Mouse (Mus musculus): ENCODE results near the gene Gm10142. TPM values are rescaled to one million over a fixed set of nuclear protein-coding genes. Genes with fewer than 3 reads are reported as not detected.

Gm10142 gene
- not detected for total RNA-seq (2023)

GRCm38 (mm10) chr10:77715507-77715906 lies at the start of gene Gm10142:
TSS of gene Gm10142 (plus strand) at chr10:77715807.

GRCm38 (mm10) chr10:77685895-77686664 lies 29.5 kb upstream of the Gm10142 start, which contains the start of gene Tspear:
TSS of gene Tspear (plus strand) at chr10:77686569.

GRCm38 (mm10) chr10:77690356-77690807 lies 25.2 kb upstream of the Gm10142 start, which contains the start of gene Gm19402:
TSS of gene Gm19402 (minus strand) at chr10:77690757.

GRCm38 (mm10) chr10:77697133-77697532 lies 18.5 kb upstream of the Gm10142 start, which contains the start of gene Gm9508:
TSS of gene Gm9508 (minus strand) at chr10:77697233.

GRCm38 (mm10) chr10:77706326-77706725 lies 9.3 kb upstream of the Gm10142 start, which contains the start of gene Gm10272:
TSS of gene Gm10272 (plus strand) at chr10:77706626.

GRCm38 (mm10) chr10:77711157-77711556 lies 4.5 kb upstream of the Gm10142 start, which contains the start of gene Gm10024:
TSS of gene Gm10024 (plus strand) at chr10:77711457.

GRCm38 (mm10) chr10:77720299-77720698 lies 4.7 kb downstream of the Gm10142 start, which contains the start of gene Krtap12-1:
TSS of gene Krtap12-1 (plus strand) at chr10:77720599.

GRCm38 (mm10) chr10:77726186-77726585 lies 10.6 kb downstream of the Gm10142 start, which contains the start of gene Gm10100:
TSS of gene Gm10100 (plus strand) at chr10:77726486.

GRCm38 (mm10) chr10:77741924-77742688 lies 26.5 kb downstream of the Gm10142 start, which contains the start of gene Gm18596:
TSS of gene Gm18596 (minus strand) at chr10:77742638.

GRCm38 (mm10) chr10:77751254-77751653 lies 35.6 kb downstream of the Gm10142 start, which contains the start of gene Gm9736:
TSS of gene Gm9736 (minus strand) at chr10:77751354.

GRCm38 (mm10) chr10:77759582-77759981 lies 44.0 kb downstream of the Gm10142 start, which contains the start of gene Gm3233:
TSS of gene Gm3233 (minus strand) at chr10:77759682.

Other genes starting within 250 kb of the Gm10142 start
- gene Fam207a, start 200.0 kb upstream of the Gm10142 start, total RNA-seq (2023), result 10 to 100 TPM; 15.7 to 16.4 TPM
- 100 to 1,000 TPM; 782 to 835 TPM for gene Itgb2, start 185.6 kb upstream of the Gm10142 start, total RNA-seq (2023)
- gene Pttg1ip, start 134.1 kb upstream of the Gm10142 start, total RNA-seq (2023), result 10 to 100 TPM; 70.5 to 75.8 TPM
- 10 to 100 TPM; 54.9 to 60.9 TPM for gene Sumo3, start 109.7 kb upstream of the Gm10142 start, total RNA-seq (2023)
- gene Gm49325, start 109.6 kb upstream of the Gm10142 start, total RNA-seq (2023), result 1 to 10 TPM in 1 of 2 experiments, not detected in 1; 4.6 TPM
- 10 to 100 TPM; 34.3 to 36.2 TPM for gene Ube2g2, start 93.5 kb upstream of the Gm10142 start, total RNA-seq (2023)
- not detected for gene Tspear, start 29.2 kb upstream of the Gm10142 start, total RNA-seq (2023)
- not detected for gene Gm19402, start 25.1 kb upstream of the Gm10142 start, total RNA-seq (2023)
- gene Gm9508, start 18.6 kb upstream of the Gm10142 start, total RNA-seq (2023), result not detected
- not detected for gene Gm10272, start 9.2 kb upstream of the Gm10142 start, total RNA-seq (2023)
- not detected for gene Gm10024, start 4.3 kb upstream of the Gm10142 start, total RNA-seq (2023)
- not detected for gene Krtap12-1, start 4.8 kb downstream of the Gm10142 start, total RNA-seq (2023)
- not detected for gene Gm10100, start 10.7 kb downstream of the Gm10142 start, total RNA-seq (2023)
- gene Gm18596, start 26.8 kb downstream of the Gm10142 start, total RNA-seq (2023), result not detected
- not detected for gene Gm9736, start 35.5 kb downstream of the Gm10142 start, total RNA-seq (2023)
- not detected for gene Gm3233, start 43.9 kb downstream of the Gm10142 start, total RNA-seq (2023)
- gene Gm3238, start 55.5 kb downstream of the Gm10142 start, total RNA-seq (2023), result not detected
- gene Gm7138, start 61.1 kb downstream of the Gm10142 start, total RNA-seq (2023), result not detected
- not detected for gene Gm3250, start 66.7 kb downstream of the Gm10142 start, total RNA-seq (2023)
- not detected for gene Gm7137, start 72.4 kb downstream of the Gm10142 start, total RNA-seq (2023)
- gene Gm9639, start 79.3 kb downstream of the Gm10142 start, total RNA-seq (2023), result not detected
- not detected for gene Gm19668, start 83.3 kb downstream of the Gm10142 start, total RNA-seq (2023)
- gene Gm9507, start 96.0 kb downstream of the Gm10142 start, total RNA-seq (2023), result not detected
- gene Gm2696, start 98.9 kb downstream of the Gm10142 start, total RNA-seq (2023), result not detected
- gene Krtap10-4, start 111.3 kb downstream of the Gm10142 start, total RNA-seq (2023), result not detected
- gene Krtap10-10, start 120.1 kb downstream of the Gm10142 start, total RNA-seq (2023), result not detected
- gene Gm36176, start 131.0 kb downstream of the Gm10142 start, total RNA-seq (2023), result not detected
- gene Gm10318, start 137.1 kb downstream of the Gm10142 start, total RNA-seq (2023), result not detected
- not detected for gene Gm3285, start 146.2 kb downstream of the Gm10142 start, total RNA-seq (2023)
- under 1 TPM in 1 of 2 experiments, not detected in 1; 0.15 TPM for gene Lrrc3, start 186.7 kb downstream of the Gm10142 start, total RNA-seq (2023)